Mouse (Mus musculus) liver, embryonic 11.5 days (tissue): ENCODE data around the gene Asic3. TPM values are rescaled to one million over a fixed set of nuclear protein-coding genes. Genes with fewer than 3 reads are reported as not detected.
"Not testable (repeated sequence)": the region's sequence is repeated elsewhere in the genome, so short reads cannot be mapped to it uniquely, and the experiment has no call there.

Experiments used
- ATAC-seq: fragments of 200-750 bp; cut with Nextera tagmentation; replicated peaks from 2 replicates; pipeline ENCODE4 v1.8.0; 2017; ENCODE audit warnings: moderate number of reproducible peaks, mild to moderate bottlenecking, moderate TSS enrichment, moderate library complexity; ENCODE audit not compliant: low FRiP score
- DNase-seq: peaks from one replicate; pipeline ENCODE4 v3.0.0-alpha.2; 2017; ENCODE audit warnings: low spot score
- H3K27ac ChIP-seq: fragments of 300-500 bp; sonication (generic); 2 replicates; pipeline ENCODE4 v1.5.1; 2014; ENCODE audit warnings: mild to moderate bottlenecking, low read depth, low read length, control low read depth
- H3K27me3 ChIP-seq: fragments of 300-500 bp; sonication (generic); replicated peaks from 2 replicates; pipeline ENCODE4 v1.6.1; 2014; ENCODE audit warnings: low read length, mixed read lengths; ENCODE audit not compliant: control insufficient read depth, insufficient read depth
- H3K36me3 ChIP-seq: fragments of 300-500 bp; sonication (generic); 2 replicates; pipeline ENCODE4 v1.6.1; 2014; ENCODE audit warnings: mild to moderate bottlenecking, low read length, moderate library complexity, mixed read lengths; ENCODE audit not compliant: control insufficient read depth, insufficient read depth
- H3K4me1 ChIP-seq: fragments of 300-500 bp; sonication (generic); replicated peaks from 2 replicates; pipeline ENCODE4 v1.6.1; 2014; ENCODE audit warnings: low read length, mixed read lengths; ENCODE audit not compliant: control insufficient read depth, insufficient read depth
- H3K4me2 ChIP-seq: fragments of 300-500 bp; sonication (generic); 2 replicates; pipeline ENCODE4 v1.6.1; 2014; ENCODE audit warnings: mild to moderate bottlenecking, control low read depth, moderate library complexity
- H3K4me3 ChIP-seq: fragments of 300-500 bp; sonication (generic); 2 replicates; pipeline ENCODE4 v1.5.1; 2014; ENCODE audit warnings: low read depth, low read length, control low read depth
- H3K9ac ChIP-seq: fragments of 300-500 bp; sonication (generic); 2 replicates; pipeline ENCODE4 v1.6.1; 2014; ENCODE audit warnings: low read depth, low read length, control low read depth
- H3K9me3 ChIP-seq: fragments of 300-500 bp; sonication (generic); 2 replicates; pipeline ENCODE4 v1.6.1; 2016; ENCODE audit warnings: low read length, inconsistent platforms, mixed read lengths; ENCODE audit not compliant: control insufficient read depth
- WGBS: fragments of 180-500 bp; shearing (Covaris S2); extraction: QIAGEN DNeasy Blood & Tissue Kit; methylation state at CpG from one replicate; pipeline ENCODE4 v1.1.7; 2014; 5-methylcytosine and 5-hydroxymethylcytosine counted together
- polyA plus RNA-seq: library from polyadenylated mRNA; unstranded; fragments of >200 nt; fragmentation: Nextera tagmentation; extraction: Ambion mirVana; gene quantifications from 2 replicates; pipeline ENCODE4 v1.2.1, GENCODE M21; 2014

The Asic3 gene
- polyA plus RNA-seq, 1 experiment from 2014 or later, result not detected

DNA sequence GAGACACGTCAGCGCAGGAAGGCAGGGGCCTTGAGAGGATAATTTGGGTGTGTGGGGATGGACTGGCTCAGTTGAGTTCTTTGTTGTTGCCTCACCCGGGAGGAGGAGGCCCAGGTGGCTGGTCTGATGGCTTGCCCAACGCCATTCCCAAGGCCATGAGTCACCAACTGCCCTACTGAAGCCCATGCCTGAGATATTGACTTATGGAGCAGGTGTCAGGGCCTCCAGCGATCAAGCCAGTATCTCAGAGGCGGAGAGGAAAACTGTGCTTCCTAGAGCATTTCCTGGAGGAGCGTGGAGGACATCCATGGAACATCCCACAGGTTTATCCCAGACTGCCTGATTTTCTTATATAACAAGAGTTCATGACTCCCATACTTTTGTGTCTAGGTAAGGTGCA is 20.5 kb upstream of the Asic3 start:
- Histone ChIP-seq H3K27ac (no peak overlapping the region), H3K4me3 (no peak overlapping the region), H3K36me3 (0 out of 2 replicates have a peak, but pooled peaks cover 3% of the 10 kb centered on the region), H3K9me3 (no peaks in the 10 kb centered on the region), H3K4me1 (peaks cover 21% of the 10 kb centered on the region), H3K4me2 (no peak overlapping the region), H3K27me3 (peaks cover 20% of the 10 kb centered on the region), H3K9ac (no peak overlapping the region)
- ATAC-seq (no peak), DNase-seq (no peak)
- WGBS, result 69% methylated on average over 7 of the region's 7 CpGs

DNA sequence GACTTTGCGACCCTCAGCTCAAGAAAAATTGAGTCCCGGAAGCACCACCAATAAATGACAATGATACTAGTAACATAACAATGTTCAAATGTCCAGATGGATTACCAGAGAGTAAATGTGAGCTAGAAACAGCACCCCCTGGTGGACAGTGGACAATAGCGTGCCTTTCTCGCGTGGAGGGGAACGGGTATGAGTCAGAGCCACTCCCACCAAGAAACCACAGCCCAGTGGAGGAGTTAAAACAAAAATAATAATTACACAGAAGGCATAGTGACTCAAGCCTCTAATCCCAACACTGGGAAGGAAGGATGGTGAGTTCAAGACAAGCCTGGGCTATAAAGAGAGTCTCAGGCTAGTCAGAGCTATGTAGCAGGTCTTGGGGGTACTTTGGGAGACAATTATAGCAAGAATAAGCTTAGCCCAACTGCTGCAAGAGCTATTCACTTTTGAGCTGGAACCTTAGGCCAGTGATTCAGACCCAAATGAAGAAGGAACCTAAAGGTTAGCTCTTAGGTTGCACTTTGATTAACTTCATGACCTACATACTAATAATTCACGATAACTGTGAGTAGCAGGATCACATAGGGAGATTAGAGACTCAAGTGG is 19.7 kb upstream of the Asic3 start, which contains the start of gene Abcb8:
Gene Abcb8 (plus strand): TSS at position 272 of the 606 bp plus-strand sequence.
- no peak for ATAC-seq
- DNase-seq, result peak; percentile 63
- H3K4me1 ChIP-seq, result peaks cover 15% of the 10 kb centered on the region
- peak within 1 kb of the TSS; percentile 63 for H3K4me3 ChIP-seq
- H3K4me2 ChIP-seq, result peak within 1 kb of the TSS; percentile 72
- H3K9ac ChIP-seq, result peak within 1 kb of the TSS; percentile 67
- no peaks in the 10 kb centered on the region for H3K9me3 ChIP-seq
- H3K27me3 ChIP-seq, result peaks cover 12% of the 10 kb centered on the region
- 20% methylated on average over 7 of the region's 7 CpGs for WGBS
- H3K36me3 ChIP-seq, result 0 out of 2 replicates have a peak, but pooled peaks cover 3% of the 10 kb centered on the region
- H3K27ac ChIP-seq, result peak within 1 kb of the TSS; percentile 64

DNA sequence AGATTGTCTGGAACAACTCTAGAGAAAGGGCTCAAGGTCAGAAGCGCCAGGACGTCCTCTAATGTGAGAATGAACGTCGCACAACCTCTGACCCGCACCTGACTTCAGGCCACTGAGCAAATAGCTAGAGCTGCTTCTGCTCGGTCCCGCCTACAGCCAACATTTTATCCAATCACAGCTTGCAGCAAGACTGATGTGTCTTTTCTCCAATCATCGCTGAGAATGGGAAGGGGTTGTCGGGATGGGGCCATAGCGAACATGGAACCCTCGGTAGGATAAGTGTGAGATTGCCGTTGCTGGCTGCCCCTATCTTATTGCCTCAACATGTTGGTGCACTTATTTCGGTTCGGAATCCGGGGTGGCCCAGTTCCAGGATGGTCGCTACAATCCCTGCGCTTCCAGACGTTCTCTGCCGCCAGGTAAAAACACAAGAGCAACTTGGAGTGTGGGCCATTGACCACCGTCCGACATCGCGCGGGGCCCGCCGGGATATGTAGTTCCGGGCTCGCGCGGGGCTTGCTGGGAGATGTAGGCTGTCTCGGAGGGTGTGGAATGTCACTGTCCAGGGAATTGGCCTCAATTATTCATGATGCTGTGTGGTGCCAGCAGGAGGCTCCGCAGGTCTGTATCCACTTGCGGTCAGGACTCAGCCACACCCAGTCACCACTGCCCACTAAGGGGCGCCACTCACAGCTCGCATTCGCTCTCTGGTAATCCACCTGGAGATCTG is 18.9 kb upstream of the Asic3 start:
- 0 out of 2 replicates have a peak, but pooled peaks cover 5% of the 10 kb centered on the region for H3K27me3 ChIP-seq
- DNase-seq (peak; percentile 96), ATAC-seq (peak; percentile 94)
- peak overlapping the region; percentile 67 for H3K9ac ChIP-seq
- H3K4me2 ChIP-seq, result peak overlapping the region; percentile 72
- peak overlapping the region; percentile 63 for H3K4me3 ChIP-seq
- 0 out of 2 replicates have a peak, but pooled peaks cover 3% of the 10 kb centered on the region for H3K36me3 ChIP-seq
- 1% methylated on average over 36 of the region's 36 CpGs for WGBS
- peak overlapping the region; percentile 64 for H3K27ac ChIP-seq
- peaks cover 13% of the 10 kb centered on the region for H3K4me1 ChIP-seq
- H3K9me3 ChIP-seq, result no peaks in the 10 kb centered on the region

DNA sequence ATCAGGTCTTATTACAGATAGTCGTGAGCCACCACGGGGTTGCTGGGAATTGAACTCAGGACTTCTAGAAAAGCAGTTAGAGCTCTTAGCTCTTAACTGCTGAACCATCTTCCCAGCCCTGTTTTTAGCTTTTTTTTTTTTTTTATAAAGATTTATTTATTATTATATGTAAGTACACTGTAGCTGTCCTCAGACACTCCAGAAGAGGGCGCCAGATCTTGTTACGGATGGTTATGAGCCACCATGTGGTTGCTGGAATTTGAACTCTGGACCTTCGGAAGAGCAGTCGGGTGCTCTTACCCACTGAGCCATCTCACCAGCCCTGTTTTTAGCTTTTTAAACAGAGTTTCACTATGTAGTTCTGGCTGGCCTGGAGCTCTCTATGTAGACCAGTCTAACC is 16.9 kb upstream of the Asic3 start:
- not testable (repeated sequence) for H3K9ac ChIP-seq, H3K4me1 ChIP-seq, H3K9me3 ChIP-seq, H3K36me3 ChIP-seq, H3K27ac ChIP-seq, H3K27me3 ChIP-seq, DNase-seq, ATAC-seq, H3K4me3 ChIP-seq, H3K4me2 ChIP-seq
- 81% methylated on average over 6 of the region's 6 CpGs for WGBS

DNA sequence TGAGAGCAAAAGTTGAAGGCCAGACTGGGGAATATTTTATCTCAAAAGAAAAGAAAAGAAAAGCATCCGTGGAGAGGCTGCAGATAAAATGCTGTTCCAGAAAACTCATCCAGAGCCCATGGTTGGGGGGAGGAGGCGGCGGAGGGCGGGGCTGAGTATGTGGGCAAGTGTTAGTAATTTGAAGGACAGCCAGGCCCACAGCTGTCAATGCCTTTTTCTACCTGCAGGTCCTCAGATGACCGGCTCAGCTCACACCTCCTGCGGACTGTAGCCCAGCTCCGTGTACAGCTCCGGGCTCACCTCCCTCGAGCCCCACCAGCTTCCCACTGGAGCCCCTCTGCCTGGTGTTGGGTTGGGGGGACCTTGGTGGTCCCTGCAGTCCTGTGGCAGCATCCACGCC is 13.5 kb upstream of the Asic3 start:
- WGBS, result 85% methylated on average over 10 of the region's 10 CpGs
- peaks cover 4% of the 10 kb centered on the region; the same call in 1 of the 2 replicates for H3K4me1 ChIP-seq
- H3K4me2 ChIP-seq, result no peak overlapping the region
- ATAC-seq (no peak), DNase-seq (no peak)
- H3K27me3 ChIP-seq, result no peaks in the 10 kb centered on the region
- H3K36me3 ChIP-seq, result peaks cover 15% of the 10 kb centered on the region; the same call in 1 of the 2 replicates
- no peaks in the 10 kb centered on the region for H3K9me3 ChIP-seq
- H3K27ac ChIP-seq, result no peak overlapping the region
- H3K9ac ChIP-seq, result no peak overlapping the region
- H3K4me3 ChIP-seq, result no peak overlapping the region

DNA sequence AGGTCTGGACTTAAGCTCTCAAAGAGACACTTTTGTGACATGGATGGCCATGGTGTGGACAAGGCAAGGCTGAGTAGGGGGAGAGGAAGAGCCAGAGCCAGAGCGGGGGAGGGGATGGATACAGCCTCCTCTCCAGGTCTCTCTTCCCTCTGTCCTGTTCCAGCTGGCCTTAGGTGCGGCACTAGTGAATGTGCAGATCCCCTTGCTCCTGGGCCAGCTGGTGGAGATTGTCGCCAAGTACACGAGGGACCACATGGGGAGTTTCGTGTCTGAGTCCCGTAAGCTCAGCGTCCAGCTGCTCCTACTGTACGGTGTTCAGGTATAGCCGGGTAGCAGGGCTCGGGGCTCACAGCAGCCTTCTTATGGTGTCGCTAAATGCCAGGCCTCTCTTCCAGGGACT is 12.8 kb upstream of the Asic3 start:
- no peak overlapping the region for H3K4me3 ChIP-seq
- no peaks in the 10 kb centered on the region for H3K9me3 ChIP-seq
- ATAC-seq, result no peak
- H3K36me3 ChIP-seq, result peaks cover 17% of the 10 kb centered on the region; the same call in 1 of the 2 replicates
- 90% methylated on average over 11 of the region's 11 CpGs for WGBS
- no peak overlapping the region for H3K4me2 ChIP-seq
- H3K27me3 ChIP-seq, result no peaks in the 10 kb centered on the region
- no peak for DNase-seq
- H3K27ac ChIP-seq, result no peak overlapping the region
- H3K9ac ChIP-seq, result no peak overlapping the region
- no peaks in the 10 kb centered on the region; the same call in 1 of the 2 replicates for H3K4me1 ChIP-seq

DNA sequence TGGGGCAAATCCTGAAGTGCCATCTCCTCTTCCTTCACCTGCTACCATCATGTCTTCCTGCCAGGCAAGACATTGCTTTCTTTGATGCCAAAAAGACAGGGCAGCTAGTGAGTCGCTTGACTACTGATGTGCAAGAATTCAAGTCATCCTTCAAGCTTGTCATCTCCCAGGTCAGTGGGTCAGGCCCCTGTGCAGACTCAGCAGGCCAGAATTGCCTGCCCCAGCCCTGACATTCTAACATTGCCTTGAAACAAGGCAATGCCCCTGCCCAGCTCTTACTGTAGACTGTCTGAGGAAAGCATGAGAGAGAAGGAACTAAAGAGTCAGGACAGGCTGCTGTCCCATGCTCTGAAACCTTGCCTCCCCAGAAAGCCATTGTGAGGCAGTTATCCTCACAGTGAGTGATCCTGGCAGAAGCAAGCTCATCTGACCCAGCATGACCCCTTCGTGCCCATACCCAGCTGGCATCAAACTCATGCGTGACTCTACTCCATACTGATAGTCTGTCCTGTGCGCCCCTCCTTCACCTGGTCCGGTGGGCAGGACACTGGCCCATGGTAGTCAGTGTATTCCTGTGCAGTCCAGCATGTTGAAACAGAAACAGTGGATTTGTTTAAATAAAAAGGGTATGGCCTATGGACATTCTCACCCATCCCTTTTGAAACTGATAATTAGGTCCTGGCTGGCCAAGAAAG is 12.1 kb upstream of the Asic3 start:
- Histone ChIP-seq H3K27me3 (no peaks in the 10 kb centered on the region), H3K4me3 (no peak overlapping the region), H3K4me1 (no peaks in the 10 kb centered on the region; the same call in 1 of the 2 replicates), H3K4me2 (no peak overlapping the region), H3K36me3 (peaks cover 17% of the 10 kb centered on the region; the same call in 1 of the 2 replicates), H3K9ac (no peak overlapping the region), H3K27ac (no peak overlapping the region), H3K9me3 (no peaks in the 10 kb centered on the region)
- DNase-seq, result no peak
- ATAC-seq, result no peak
- 91% methylated on average over 5 of the region's 5 CpGs for whole genome bisulfite sequencing

DNA sequence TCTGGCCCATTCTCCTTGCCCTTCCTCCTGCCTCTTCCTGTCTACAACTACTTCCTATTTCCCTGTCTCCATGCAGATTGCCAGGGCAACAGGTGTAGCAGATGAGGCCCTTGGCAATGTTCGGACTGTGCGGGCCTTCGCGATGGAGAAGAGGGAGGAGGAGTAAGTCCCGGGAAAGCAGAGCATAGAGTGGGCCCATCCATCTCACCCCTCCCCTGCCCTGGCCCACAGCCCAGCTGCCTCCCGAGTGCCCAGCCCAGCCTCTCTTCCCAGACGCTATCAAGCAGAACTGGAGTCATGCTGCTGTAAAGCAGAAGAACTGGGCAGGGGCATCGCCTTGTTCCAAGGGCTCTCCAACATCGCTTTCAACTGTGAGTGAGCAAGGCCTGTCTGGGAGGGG is 11.2 kb upstream of the Asic3 start:
- Histone ChIP-seq H3K4me2 (no peak overlapping the region), H3K27ac (no peak overlapping the region), H3K4me1 (no peaks in the 10 kb centered on the region; the same call in 1 of the 2 replicates), H3K9ac (no peak overlapping the region), H3K4me3 (no peak overlapping the region), H3K9me3 (no peaks in the 10 kb centered on the region), H3K36me3 (peaks cover 14% of the 10 kb centered on the region; the same call in 1 of the 2 replicates), H3K27me3 (no peaks in the 10 kb centered on the region)
- no peak for ATAC-seq
- DNase-seq, result no peak
- WGBS, result 85% methylated on average over 9 of the region's 9 CpGs
